Mouse (Mus musculus) liver, postnatal 0 days (tissue): ENCODE data around the gene Fxyd5. TPM values are rescaled to one million over a fixed set of nuclear protein-coding genes. Genes with fewer than 3 reads are reported as not detected.
A peak's percentile ranks its signal among the peaks of the same experiment; 100 is the strongest.

Experiments
- ATAC-seq: fragments of 200-750 bp; cut with Nextera tagmentation; 2 replicates; pipeline ENCODE4 v1.8.0; 2017; ENCODE audit warnings: mild to moderate bottlenecking, moderate library complexity
- DNase-seq: peaks from one replicate; pipeline ENCODE4 v3.0.0-alpha.2; 2016
- H3K27ac ChIP-seq: fragments of 300-500 bp; sonication (generic); 2 replicates; pipeline ENCODE4 v1.5.1; 2014; ENCODE audit warnings: antibody characterized with exemption, moderate library complexity, mild to moderate bottlenecking, low read depth
- H3K27me3 ChIP-seq: fragments of 300-500 bp; sonication (generic); 2 replicates; pipeline ENCODE4 v1.6.1; 2014; ENCODE audit warnings: low read length, control low read depth, mixed read lengths; ENCODE audit not compliant: insufficient read depth
- H3K36me3 ChIP-seq: fragments of 300-500 bp; sonication (generic); replicated peaks from 2 replicates; pipeline ENCODE4 v1.6.1; 2014; ENCODE audit warnings: mild to moderate bottlenecking, control low read depth, low read length, moderate library complexity, mixed read lengths; ENCODE audit not compliant: insufficient read depth
- H3K4me1 ChIP-seq: fragments of 300-500 bp; sonication (generic); 2 replicates; pipeline ENCODE4 v1.6.1; 2014; ENCODE audit warnings: antibody characterized with exemption, mild to moderate bottlenecking, control low read depth; ENCODE audit not compliant: insufficient read depth
- H3K4me2 ChIP-seq: fragments of 300-500 bp; sonication (generic); 2 replicates; pipeline ENCODE4 v1.6.1; 2014; ENCODE audit warnings: low read depth, mild to moderate bottlenecking, low read length, moderate library complexity, mixed read lengths
- H3K4me3 ChIP-seq: fragments of 300-500 bp; sonication (generic); 2 replicates; pipeline ENCODE4 v1.5.1; 2014; ENCODE audit warnings: low read depth, low read length
- H3K9ac ChIP-seq: fragments of 300-500 bp; sonication (generic); replicated peaks from 2 replicates; pipeline ENCODE4 v1.6.1; 2014; ENCODE audit warnings: mild to moderate bottlenecking, moderate library complexity
- H3K9me3 ChIP-seq: fragments of 300-500 bp; sonication (generic); 2 replicates; pipeline ENCODE4 v1.6.1; 2016; ENCODE audit warnings: mild to moderate bottlenecking, control low read depth, low read length, mixed read lengths
- CTCF ChIP-seq: sonication (generic); IDR thresholded peaks from 2 replicates; pipeline ENCODE4 v1.5.1; 2016; ENCODE audit warnings: antibody characterized with exemption, low read depth
- EP300 ChIP-seq: IDR thresholded peaks from 2 replicates; pipeline ENCODE4 v1.6.1; 2016; ENCODE audit warnings: antibody characterized with exemption, low read depth, mild to moderate bottlenecking
- WGBS: fragments of 180-500 bp; shearing (Covaris S2); extraction: QIAGEN DNeasy Blood & Tissue Kit; methylation state at CpG from one replicate; pipeline ENCODE4 v1.1.7; 2014; ENCODE audit not compliant: insufficient replicate concordance; 5-methylcytosine and 5-hydroxymethylcytosine counted together
- polyA plus RNA-seq: library from polyadenylated mRNA; unstranded; fragments of >200 nt; fragmentation: Nextera tagmentation; extraction: Ambion mirVana; gene quantifications from 2 replicates; pipeline ENCODE4 v1.2.1, GENCODE M21; 2015

Gene Fxyd5
- polyA plus RNA-seq, 1 experiment from 2014 or later: 29.4 TPM

- no peak for ATAC-seq
- WGBS: 51% methylated on average over 3 of the region's 3 CpGs
- no peak overlapping the region for H3K9ac ChIP-seq
- H3K27ac ChIP-seq: no peak overlapping the region
- DNase-seq: no peak
- peaks cover 2% of the 10 kb centered on the region; the same call in 1 of the 2 replicates for H3K9me3 ChIP-seq
- H3K4me3 ChIP-seq: no peak overlapping the region
- no peak for TF ChIP-seq CTCF
- TF ChIP-seq EP300: no peak
- H3K27me3 ChIP-seq: no peaks in the 10 kb centered on the region
- no peak overlapping the region for H3K4me2 ChIP-seq
- no peaks in the 10 kb centered on the region for H3K36me3 ChIP-seq
- no peaks in the 10 kb centered on the region for H3K4me1 ChIP-seq
Observed at GRCm38 (mm10) chr7:31008889-31009288, 33.4 kb downstream of the Fxyd5 start.

DNA sequence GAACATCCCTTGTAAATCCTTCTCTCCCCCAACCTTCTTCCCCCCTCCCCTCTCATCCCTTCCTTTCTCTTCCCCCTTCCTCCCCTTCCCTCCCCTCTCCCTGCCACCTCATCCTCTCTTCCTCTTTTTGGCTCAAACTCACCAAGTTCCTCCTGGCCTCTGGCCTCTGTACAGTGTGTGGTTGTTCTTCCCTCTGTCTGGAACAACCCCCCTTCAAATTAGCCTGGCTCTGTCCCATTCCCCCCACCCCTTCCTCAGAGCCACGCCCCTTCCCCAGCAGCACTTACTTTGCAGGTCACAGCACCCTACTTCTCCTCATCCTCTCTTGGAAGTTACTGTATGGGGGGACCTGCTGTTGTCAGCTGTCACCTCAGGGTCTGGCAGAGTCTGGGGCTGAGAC lies 34.1 kb downstream of the Fxyd5 start:
- WGBS: 22% methylated on average over 1 of the region's 1 CpGs
- H3K4me1 ChIP-seq: no peaks in the 10 kb centered on the region
- ATAC-seq (peak; percentile 36; the same call in 1 of the 2 replicates), DNase-seq (peak; percentile 22)
- H3K27ac ChIP-seq: no peak overlapping the region
- H3K9me3 ChIP-seq: peaks cover 2% of the 10 kb centered on the region; the same call in 1 of the 2 replicates
- no peak for TF ChIP-seq CTCF
- TF ChIP-seq EP300: no peak
- H3K4me3 ChIP-seq: no peak overlapping the region
- no peaks in the 10 kb centered on the region for H3K36me3 ChIP-seq
- no peak overlapping the region for H3K9ac ChIP-seq
- no peak overlapping the region for H3K4me2 ChIP-seq
- no peaks in the 10 kb centered on the region for H3K27me3 ChIP-seq

DNA sequence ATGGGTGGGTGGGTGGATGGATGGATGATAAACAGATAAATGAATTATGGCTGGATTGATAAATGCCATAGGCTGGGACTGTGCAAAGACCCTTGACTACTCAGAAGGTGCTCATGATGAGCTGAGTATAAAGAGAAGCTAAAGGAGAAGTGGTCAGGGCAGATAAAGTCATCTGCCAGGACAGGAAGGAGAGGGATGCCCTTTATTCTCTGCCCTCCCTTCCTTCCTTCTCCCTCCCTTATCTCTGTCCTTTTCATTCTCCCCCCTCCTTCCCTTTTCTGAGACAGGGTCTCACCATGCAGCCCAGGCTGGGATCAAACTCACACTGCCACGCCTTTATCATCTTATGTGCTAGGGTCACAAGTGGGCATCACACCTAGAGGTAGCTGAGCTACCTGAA lies 34.5 kb downstream of the Fxyd5 start:
- DNase-seq (no peak), ATAC-seq (no peak)
- Histone ChIP-seq H3K4me1 (no peaks in the 10 kb centered on the region), H3K27me3 (no peaks in the 10 kb centered on the region), H3K4me2 (no peak overlapping the region), H3K9ac (no peak overlapping the region), H3K36me3 (no peaks in the 10 kb centered on the region), H3K27ac (no peak overlapping the region), H3K9me3 (peaks cover 2% of the 10 kb centered on the region; the same call in 1 of the 2 replicates), H3K4me3 (no peak overlapping the region)
- no peak for TF ChIP-seq CTCF
- no peak for TF ChIP-seq EP300
- WGBS: 57% methylated on average over 1 of the region's 1 CpGs

DNA sequence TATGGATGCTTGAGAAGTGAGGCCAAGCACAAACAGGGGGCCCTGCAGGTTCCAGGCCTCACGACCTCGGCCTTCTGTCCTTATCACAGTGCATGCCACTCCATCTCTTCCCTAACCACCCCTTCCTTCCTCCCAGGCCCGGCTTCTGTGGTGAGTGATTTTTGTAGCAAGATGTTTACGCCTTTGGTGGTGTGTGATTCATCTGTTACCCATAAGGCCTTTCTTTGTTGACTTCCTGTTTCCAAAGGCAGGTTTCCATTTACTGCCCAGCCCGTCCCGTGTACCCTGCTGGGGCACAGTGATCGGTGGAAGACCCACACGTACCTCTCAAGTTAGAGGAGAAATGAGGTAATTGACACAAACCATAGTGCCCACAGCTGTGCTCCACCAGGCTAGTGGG lies 39.6 kb downstream of the Fxyd5 start:
- TF ChIP-seq EP300: peak; percentile 71; the same call in 1 of the 2 replicates
- TF ChIP-seq CTCF: no peak
- ATAC-seq: peak; percentile 76
- Histone ChIP-seq H3K4me3 (no peak overlapping the region), H3K27ac (peak overlapping the region; percentile 65), H3K27me3 (no peaks in the 10 kb centered on the region), H3K4me2 (peak overlapping the region; percentile 27), H3K9me3 (peaks cover 2% of the 10 kb centered on the region; the same call in 1 of the 2 replicates), H3K4me1 (peaks cover 21% of the 10 kb centered on the region), H3K36me3 (no peaks in the 10 kb centered on the region), H3K9ac (no peak overlapping the region)
- peak; percentile 34 for DNase-seq
- WGBS: 24% methylated on average over 8 of the region's 8 CpGs

GRCm38 (mm10) chr7:31000505-31001020 lies 41.7 kb downstream of the Fxyd5 start:
- Histone ChIP-seq H3K36me3 (no peaks in the 10 kb centered on the region), H3K4me2 (peak overlapping the region; percentile 22; the same call in 1 of the 2 replicates), H3K4me3 (no peak overlapping the region), H3K27me3 (no peaks in the 10 kb centered on the region), H3K9me3 (peaks cover 5% of the 10 kb centered on the region; the same call in 1 of the 2 replicates), H3K9ac (no peak overlapping the region; the same call in 1 of the 2 replicates), H3K4me1 (peaks cover 21% of the 10 kb centered on the region), H3K27ac (no peak overlapping the region)
- peak; percentile 54 for ATAC-seq
- TF ChIP-seq EP300 (no peak), CTCF (no peak)
- DNase-seq: peak; percentile 51
- 8% methylated on average over 7 of the region's 7 CpGs for WGBS

GRCm38 (mm10) chr7:30996491-30996890 lies 45.8 kb downstream of the Fxyd5 start:
- DNase-seq (no peak), ATAC-seq (no peak)
- TF ChIP-seq EP300 (no peak), CTCF (peak; percentile 31)
- Histone ChIP-seq H3K4me3 (no peak overlapping the region), H3K36me3 (no peaks in the 10 kb centered on the region), H3K9ac (no peak overlapping the region), H3K4me2 (no peak overlapping the region), H3K27ac (no peak overlapping the region), H3K4me1 (peaks cover 14% of the 10 kb centered on the region), H3K9me3 (peaks cover 3% of the 10 kb centered on the region; the same call in 1 of the 2 replicates), H3K27me3 (no peaks in the 10 kb centered on the region)
- WGBS: 87% methylated on average over 2 of the region's 2 CpGs
